Mouse (Mus musculus) urinary bladder, postnatal 25 days (tissue): ENCODE results near the gene Ncam2.
A peak's percentile ranks its signal among the peaks of the same experiment; 100 is the strongest.
"Not testable (repeated sequence)": the region's sequence is repeated elsewhere in the genome, so short reads cannot be mapped to it uniquely, and the experiment has no call there.

Source experiments
- DNase-seq: peaks from one replicate; pipeline ENCODE4 v3.0.0; 2022; ENCODE audit warnings: low spot score

Ncam2 gene

DNA sequence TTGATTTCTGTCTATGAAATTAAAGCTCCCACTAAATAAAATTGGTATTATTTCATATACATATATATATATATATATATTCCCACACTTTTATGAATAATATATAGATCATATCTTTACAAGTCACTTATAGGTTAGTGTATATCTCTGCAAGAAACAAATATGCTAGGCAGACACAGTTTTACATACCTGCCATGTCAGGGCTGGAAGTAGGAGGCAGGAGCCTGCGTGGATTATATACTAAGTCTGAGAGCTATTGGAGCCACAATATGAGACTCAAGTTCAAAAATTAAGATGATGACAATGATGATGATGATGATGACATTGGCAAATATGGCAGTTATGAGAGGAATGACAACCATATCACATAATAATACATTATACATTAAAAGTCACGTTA lies 85.4 kb downstream of the Ncam2 start:
- DNase-seq, result no peak

DNA sequence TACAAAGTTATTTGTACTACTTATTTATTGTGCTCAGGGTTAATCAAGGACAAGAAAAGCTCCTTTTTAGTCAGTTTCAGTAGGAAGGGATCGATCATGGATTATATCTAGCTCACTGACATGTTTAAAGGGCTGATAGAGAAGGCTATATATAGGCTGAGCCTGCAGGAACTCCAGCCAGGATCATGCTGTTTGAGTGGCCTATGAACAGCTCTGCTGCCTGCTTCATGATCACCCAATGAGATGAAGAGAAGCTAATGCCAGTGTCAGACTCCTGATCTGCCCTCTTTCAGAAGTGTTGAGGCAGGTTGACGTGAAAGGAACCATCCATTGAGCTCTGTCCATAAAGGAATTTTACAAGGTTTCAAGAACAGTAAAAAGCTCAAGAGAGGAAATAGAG lies 103.3 kb downstream of the Ncam2 start:
- no peak for DNase-seq

DNA sequence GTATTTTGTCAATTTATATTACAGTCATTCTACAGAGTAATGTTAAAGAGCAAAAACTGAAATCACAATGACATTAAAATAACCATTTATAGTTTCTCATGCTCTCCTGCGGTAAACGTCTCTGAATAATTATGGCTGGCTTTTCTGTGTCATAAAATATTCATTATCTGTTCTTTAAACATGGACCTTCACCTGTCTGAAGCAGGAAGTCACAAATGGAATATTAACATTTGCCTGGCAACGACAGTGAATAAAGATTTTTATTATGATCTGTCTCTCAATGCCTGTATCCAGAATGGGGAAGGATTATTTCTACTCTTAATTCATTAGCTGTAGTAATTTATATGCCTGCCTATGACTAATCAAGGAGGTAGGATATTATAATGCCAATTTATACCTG lies 108.7 kb downstream of the Ncam2 start:
- no peak for DNase-seq

DNA sequence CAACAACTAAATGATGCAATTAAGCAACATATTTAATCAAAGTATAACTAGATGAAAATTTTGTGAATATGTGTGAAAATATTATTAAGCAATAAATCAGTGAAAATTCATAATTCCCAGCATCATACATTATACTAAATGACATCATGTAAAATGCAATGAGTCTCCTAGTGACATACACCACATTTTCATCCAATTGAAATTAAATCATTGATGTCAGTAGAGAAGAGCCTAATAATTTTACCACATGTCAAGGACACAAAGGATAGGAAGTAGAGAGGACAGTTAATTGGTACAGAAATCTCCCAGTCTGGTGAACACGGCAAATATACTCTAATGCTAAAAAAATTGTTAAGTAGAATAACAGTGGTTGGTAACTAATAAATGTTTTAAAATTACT lies 118.5 kb downstream of the Ncam2 start:
- no peak for DNase-seq

DNA sequence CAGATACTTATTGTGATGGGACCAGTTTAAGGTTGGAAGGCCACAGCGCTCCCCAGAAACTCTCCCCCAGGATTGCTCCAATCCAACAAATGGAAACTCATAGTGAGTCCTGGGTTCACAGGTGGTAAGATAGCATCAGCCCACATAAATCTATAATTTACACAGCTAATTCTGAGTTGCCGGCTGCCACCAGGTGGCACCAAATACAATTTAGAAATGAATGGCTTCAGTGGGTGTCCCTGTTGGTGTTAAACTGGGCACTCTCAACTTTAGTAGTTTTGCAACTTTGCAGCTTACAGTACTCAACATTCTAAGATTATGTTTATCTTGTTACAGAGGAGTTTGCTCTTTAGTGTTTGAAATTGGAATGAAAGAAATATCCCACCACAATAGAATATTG lies 130.0 kb downstream of the Ncam2 start:
- peak; percentile 38 for DNase-seq

DNA sequence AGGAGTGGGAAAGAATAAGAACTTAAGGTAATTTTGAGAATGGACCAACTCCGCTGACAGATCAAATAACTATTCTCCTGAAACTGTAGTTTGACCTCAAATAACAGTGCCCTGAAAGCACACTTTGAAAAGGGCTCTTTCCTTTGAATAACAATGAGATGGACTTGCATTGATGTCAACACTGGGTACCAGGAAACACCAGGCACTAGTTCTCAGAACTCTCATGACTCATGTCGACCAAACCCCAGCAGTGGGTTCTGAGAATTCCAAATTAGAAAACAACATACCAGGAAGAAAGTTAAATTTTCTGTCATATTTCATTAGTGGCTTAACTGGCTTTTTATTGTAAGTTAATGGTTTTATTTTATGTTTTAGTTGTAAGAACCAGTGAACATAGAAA lies 165.4 kb downstream of the Ncam2 start:
- DNase-seq, result no peak

DNA sequence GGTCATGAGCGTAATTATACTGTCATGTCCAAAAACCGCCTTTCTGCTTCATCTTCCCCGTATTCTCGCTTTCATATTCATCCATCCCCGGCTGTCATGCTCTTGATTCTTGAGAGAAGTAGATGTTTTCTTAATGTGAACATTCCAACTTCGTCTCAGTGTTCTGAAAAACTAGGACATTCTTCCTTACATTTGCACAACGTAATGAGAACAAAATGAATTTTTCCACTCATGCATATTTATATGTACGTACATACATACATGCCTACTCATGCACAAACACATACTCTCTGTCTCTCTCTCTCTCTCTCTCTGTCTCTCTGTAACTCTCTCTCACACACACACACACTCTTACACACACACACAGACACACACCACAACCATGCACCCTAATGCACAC lies 173.7 kb downstream of the Ncam2 start:
- no peak for DNase-seq

DNA sequence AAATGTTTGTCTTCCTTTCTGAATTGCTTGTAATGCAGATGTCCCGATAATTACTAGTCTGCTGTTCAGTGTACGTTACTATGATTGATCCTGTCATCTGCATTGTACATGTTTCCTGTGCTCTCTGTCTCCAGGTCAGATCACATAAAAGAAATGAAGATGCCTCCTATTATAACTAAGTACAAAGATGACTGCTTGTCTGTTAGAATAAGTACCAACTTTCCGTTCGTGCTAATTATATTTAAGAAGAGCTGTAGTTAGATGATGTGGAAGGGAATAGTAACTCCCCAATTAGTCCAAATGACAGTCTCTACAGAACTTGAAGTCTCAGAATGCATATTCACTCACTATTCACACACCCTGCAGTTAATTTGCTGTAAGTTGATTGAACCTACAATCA lies 179.9 kb downstream of the Ncam2 start:
- DNase-seq, result no peak

DNA sequence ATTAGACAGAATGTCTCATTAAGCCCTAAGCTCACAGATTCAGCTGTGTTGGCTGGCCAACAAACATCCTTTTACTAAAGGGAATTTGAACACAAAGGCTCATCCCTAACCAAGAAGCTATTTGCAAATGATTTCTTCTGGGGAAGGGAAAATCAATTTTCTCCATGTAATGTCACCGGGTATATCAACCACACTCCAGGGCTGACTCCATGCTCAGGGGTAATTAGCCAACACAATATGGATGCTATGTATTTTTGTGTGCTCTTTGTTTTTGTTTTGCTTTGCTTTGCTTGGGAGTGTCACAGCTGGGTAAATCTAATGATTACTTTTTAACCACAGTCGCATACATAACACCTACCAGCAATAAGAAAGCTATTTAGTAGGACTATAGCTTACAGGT lies 188.1 kb downstream of the Ncam2 start:
- no peak for DNase-seq

DNA sequence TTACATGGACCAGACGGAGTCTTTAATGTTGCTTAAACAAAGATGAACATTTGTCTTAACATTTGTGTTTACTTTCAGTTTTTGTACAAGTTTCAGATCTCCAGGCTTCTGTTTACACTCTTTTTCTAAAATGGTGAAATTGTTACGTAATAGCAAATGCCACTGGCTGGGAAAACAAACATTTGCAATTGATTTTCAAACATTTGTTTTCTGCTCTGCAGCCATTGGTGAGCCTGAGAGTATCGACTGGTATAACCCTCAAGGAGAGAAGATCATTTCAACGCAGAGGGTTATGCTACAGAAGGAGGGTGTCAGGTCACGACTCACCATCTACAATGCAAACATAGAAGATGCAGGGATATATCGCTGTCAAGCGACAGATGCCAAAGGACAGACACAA lies 234.1 kb downstream of the Ncam2 start:
- no peak for DNase-seq

DNA sequence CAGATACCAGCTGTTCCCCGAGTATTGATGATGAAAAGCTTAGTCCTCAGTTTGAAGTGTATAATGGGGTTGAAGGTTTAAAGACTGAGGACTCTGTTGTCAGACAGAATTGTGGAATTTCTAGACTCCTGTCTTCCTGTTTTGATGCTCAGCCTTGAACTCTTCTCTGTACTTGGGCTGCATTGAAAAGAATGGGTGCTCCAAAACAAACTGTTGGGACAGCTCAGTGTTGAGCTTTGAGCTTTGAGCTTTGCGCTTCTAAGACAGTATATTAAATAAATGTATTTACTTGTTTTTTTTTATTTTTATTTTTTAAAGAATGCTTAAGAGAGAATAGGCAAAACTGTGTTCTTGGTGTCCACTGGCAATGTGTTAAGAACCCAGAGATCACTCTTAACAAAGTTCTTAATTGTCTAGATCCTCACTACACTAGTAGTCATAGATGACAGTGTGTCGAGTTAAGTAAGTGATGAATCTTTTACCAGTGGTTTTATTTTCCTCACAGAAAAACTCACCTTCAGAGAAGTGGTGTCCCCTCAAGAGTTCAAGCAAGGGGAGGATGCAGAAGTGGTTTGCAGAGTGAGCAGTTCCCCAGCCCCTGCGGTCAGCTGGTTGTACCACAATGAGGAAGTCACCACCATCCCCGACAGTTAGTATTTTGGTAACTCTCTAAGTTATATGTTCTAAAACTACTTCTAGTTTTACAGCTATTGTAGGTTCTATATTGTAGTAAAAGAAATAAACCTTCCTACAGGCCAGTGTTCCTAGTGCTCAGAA lies 236.8 kb downstream of the Ncam2 start:
- no peak for DNase-seq

DNA sequence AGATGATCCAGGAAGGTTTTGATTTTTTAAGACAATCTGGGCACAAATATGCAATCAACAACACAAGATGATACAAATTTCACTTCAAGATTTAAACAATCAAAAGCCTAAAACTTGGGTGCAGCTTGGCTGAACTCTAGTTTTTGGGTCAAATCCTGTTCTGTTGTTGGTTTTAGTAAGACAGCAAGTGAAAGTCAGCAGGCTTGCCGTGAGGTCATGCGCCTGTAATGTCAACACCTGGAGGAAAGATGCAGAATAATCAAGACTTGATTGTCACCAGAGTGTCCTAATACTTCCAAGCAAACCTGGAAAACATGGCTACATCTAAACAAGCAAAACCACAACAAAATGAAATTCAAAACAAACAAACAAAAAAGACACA lies 237.4 kb downstream of the Ncam2 start:
- DNase-seq, result no peak

DNA sequence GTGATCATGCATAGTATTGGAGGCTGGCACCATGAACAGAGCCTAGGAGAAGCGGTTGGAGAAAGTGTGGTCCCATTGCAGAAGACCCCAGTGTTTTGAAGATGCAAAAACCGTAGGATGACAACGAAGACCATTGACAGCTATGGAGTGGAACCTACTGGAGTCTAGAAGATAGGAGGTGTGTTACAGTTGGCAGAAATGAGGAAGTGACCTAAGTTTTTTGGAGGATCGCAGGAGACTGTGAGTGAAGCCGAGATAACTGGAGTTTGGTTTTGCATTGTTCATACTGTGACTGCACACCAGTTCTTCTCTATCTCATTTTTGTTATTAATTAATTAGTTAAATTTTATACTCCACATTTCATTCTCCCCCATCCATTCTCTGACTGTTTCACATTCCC lies 250.4 kb downstream of the Ncam2 start:
- DNase-seq, result no peak

DNA sequence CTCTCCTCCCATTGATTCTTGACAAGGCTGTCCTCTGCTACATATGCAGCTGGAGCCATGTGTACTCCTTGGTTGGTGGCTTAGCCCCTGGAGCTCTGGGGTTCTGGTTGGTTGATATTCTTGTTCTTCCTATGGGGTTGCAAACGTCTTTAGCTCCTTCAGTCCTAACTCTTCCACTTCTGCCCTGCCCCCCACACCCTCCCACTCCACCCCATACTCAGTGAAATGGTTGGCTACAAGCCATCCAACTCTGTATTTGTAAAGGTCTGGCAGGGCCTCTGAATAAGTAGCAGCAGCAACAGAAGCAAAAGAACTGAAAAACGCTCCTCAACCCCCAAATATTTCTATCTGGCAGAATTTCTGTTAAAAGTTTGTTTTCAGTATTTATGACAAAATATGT lies 252.5 kb downstream of the Ncam2 start:
- DNase-seq, result no peak

DNA sequence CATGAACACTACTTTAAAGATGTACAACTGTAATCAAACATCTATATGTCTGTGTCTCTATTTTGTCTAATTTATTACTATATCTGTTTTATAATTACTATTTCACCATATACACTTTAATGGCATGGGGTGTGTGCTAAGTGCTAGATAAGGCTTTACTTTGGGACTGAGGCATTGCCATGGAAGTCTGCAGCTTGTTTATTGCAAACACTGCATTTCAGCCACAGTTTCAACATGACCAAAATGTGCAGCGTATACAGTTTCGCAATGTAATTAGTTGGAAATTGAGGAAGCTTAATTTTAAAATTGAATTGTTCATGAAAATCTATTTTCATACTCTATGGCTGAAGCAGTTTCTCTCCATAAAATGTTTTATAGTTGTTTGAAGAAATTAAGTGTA lies 254.0 kb downstream of the Ncam2 start:
- no peak for DNase-seq

DNA sequence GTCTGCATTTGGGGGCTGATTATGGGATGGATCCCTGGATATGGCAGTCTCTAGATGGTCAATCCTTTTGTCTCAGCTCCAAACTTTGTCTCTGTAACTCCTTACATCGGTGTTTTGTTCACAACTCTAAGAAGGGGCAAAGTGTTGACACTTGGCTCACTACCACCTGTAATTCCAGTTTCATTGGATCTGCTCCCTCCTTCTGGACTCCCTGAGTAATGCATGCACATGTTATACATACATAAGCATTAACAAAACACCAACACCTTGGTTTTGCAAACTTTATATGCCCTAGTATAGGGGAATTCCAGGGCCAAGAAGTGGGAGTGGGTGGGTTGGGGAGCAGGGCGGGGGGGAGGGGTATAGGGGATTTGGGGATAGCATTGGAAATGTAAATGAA lies 262.2 kb downstream of the Ncam2 start:
- DNase-seq, result not testable (repeated sequence)

DNA sequence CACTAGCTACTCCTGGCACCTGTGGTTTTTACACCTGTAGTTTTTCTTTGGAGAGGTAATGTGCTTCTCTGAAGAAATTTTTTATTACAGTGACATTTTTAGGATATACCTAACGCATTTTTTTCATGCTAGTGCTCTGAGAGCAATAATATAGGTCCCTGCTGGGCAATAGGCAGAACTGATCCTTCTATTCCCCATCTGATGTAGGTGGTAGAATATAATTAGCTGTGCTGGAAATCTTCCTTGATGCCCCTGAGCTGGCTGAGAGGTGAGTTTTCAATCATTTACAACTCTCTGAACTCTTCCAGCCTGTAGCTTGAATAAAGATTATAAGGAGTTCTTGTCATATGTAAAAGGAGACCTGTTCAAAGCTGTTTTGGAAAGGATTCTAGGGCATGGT lies 272.4 kb downstream of the Ncam2 start:
- no peak for DNase-seq

DNA sequence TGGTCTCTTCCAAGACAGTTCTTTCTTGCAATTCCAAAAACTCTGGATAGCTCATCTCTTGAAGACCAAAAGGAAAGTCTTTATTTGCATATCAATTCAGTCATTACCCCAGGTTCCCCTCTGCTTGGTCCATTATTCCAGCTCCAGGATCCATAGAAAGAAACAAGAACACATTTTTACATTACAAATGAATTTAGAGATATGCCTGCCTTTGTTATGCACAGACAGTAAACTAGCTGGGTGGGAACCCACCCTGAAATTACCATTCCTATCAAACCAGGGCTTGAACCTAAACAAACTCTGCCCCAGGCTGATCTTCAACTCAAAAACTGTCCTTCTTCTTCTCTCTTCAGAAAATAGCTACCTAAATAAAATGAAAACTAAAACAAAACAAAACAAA lies 280.6 kb downstream of the Ncam2 start:
- DNase-seq, result no peak

DNA sequence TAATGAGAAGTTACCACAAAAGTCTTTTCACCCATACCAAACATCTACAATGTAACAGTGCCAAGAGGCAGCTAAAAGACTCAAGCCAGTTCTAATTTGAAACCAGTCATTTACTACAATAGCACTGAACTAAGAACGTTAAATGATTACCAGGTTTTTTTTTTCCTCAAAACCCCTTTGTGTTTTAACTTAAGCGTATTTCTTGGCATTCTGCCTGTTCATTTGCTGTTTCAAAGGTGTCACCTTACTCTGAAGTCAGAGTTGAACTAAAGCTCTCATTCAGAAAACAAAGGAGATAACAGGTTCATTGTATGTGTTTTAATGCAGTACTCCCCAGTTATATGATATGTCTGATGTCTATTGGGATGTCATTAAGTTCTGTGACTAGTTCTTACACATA lies 295.6 kb downstream of the Ncam2 start:
- DNase-seq, result no peak

DNA sequence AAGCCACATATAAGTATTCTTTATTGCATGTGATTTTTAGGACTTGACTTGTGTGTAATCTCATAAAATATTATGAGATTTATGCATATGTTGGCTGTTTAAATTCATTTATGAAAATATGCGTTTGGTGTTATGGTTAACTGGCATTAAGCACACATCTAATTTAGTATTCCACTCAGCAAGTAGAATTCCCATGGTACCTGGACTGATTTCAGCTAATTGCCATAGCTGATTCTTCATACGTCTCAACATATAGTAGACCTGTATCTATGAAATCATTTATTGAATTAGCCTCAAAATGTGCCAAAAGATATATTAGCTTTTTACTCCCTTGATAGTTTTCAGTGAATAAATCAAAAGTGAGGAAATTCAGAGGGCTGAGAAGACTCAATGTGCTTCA lies 302.1 kb downstream of the Ncam2 start:
- DNase-seq, result no peak

DNA sequence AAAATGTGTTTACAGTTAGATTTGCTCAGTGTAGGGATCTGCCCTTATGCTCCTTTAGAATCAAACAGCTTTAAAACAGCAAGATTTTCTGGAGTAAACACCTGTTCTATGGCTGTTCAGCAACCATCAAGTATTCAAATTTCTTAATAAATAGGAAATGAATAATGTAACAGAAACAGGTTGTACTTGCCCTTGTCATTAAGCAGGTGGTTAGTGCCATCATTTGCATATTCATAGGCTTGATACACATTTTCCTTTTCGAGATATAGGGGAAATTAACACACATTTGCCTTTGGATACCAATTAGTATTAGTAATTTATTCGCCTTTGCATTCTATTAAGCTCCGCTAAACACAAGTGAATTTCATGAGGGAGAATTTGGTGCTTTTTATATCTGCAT lies 335.7 kb downstream of the Ncam2 start:
- DNase-seq, result no peak

DNA sequence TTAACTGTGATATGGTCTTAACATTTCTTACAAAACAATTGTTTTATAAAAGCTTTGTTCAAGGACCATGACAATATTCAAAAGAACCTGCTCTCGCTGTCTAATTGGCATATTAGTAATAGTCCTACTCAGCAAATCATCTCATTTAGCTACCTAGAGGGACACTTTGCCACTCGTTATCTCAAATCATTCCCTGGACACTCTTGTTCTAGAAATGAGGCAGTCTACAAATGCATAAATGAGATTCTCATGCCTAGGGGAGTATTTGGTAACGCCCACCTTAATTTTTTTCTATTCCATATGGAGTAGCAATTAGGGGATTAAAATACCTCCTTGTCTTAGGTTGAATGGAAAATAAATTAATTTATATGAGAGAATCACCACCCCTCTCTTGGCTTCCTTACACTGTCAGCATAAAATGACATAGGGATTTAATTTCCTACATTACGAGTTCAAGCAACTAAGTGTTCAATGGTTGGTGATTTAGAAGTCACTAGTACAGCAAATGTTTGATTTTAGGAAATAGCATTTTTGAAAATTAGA lies 387.1 kb downstream of the Ncam2 start:
- DNase-seq, result no peak

DNA sequence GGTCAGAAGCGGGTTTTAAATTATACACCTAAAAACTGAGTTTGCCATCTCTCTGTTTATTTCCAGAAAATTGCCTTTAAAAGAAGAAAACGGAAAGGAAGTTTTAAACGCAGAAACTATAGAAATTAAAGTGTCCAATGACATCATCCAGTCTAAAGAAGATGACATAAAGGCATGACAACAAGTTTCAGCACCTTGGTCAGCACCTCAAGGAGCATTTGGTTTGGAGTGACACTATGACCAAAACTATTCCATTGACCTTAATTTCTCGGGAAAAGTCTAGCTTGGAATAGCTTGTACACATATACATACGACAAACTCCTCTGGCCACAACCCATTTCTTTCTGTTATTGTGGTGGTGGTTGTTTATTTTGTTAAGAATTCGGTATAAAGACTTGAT lies 422.8 kb downstream of the Ncam2 start:
- DNase-seq, result no peak

DNA sequence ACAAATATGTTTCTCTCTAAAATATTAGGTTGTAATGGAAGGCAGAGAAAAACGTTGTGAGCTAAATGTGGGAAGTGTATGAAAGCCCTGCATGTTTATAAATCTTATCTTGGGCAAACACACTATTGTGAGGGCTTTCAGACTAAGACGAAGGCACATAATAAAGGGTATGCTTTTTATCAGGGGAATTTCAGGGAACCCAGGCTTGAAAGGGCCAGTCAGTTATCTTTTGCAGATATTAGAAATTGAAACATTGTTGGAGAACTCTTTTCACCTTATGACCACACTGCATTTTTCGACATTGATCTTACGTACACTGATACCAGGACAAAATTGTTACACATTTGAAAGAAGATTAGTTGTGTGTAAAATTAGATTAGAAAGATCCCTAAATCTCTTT lies 423.3 kb downstream of the Ncam2 start:
- no peak for DNase-seq
